Mouse (Mus musculus) embryonic facial prominence, embryonic 12.5 days (tissue): ENCODE measurements around the gene Fcf1. TPM values are rescaled to one million over a fixed set of nuclear protein-coding genes. Genes with fewer than 3 reads are reported as not detected.

Source experiments
- ATAC-seq: fragments of 200-750 bp; cut with Nextera tagmentation; 2 replicates; pipeline ENCODE4 v1.8.0; 2017; ENCODE audit not compliant: insufficient number of reproducible peaks, insufficient read depth, low FRiP score, low TSS enrichment
- H3K27ac ChIP-seq: fragments of 300-500 bp; sonication (generic); 2 replicates; pipeline ENCODE4 v1.5.1; 2016; ENCODE audit warnings: mild to moderate bottlenecking
- H3K27me3 ChIP-seq: fragments of 300-500 bp; sonication (generic); 2 replicates; pipeline ENCODE4 v1.6.1; 2016; ENCODE audit warnings: mild to moderate bottlenecking, moderate library complexity
- H3K36me3 ChIP-seq: fragments of 300-500 bp; sonication (generic); 2 replicates; pipeline ENCODE4 v1.6.1; 2016; ENCODE audit warnings: mild to moderate bottlenecking
- H3K4me1 ChIP-seq: fragments of 300-500 bp; sonication (generic); 2 replicates; pipeline ENCODE4 v1.6.1; 2016
- H3K4me2 ChIP-seq: fragments of 300-500 bp; sonication (generic); replicated peaks from 2 replicates; pipeline ENCODE4 v1.6.1; 2016; ENCODE audit warnings: mild to moderate bottlenecking, moderate library complexity
- H3K4me3 ChIP-seq: fragments of 300-500 bp; sonication (generic); 2 replicates; pipeline ENCODE4 v1.5.1; 2016; ENCODE audit warnings: mild to moderate bottlenecking
- H3K9ac ChIP-seq: fragments of 300-500 bp; sonication (generic); 2 replicates; pipeline ENCODE4 v1.6.1; 2016; ENCODE audit warnings: mild to moderate bottlenecking, moderate library complexity
- H3K9me3 ChIP-seq: fragments of 300-500 bp; sonication (generic); 2 replicates; pipeline ENCODE4 v1.6.1; 2016; ENCODE audit warnings: mild to moderate bottlenecking, moderate library complexity
- WGBS: fragments of 180-500 bp; shearing (Covaris S2); methylation state at CpG from one replicate; pipeline ENCODE4 v1.1.7; 2016; 5-methylcytosine and 5-hydroxymethylcytosine counted together
- polyA plus RNA-seq: library from polyadenylated mRNA; unstranded; fragments of >200 nt; fragmentation: Nextera tagmentation; extraction: Ambion mirVana; gene quantifications from 2 replicates; pipeline ENCODE4 v1.2.1, GENCODE M21; 2016

Fcf1 gene
- polyA plus RNA-seq, 1 experiment from 2014 or later, result 142 TPM

DNA sequence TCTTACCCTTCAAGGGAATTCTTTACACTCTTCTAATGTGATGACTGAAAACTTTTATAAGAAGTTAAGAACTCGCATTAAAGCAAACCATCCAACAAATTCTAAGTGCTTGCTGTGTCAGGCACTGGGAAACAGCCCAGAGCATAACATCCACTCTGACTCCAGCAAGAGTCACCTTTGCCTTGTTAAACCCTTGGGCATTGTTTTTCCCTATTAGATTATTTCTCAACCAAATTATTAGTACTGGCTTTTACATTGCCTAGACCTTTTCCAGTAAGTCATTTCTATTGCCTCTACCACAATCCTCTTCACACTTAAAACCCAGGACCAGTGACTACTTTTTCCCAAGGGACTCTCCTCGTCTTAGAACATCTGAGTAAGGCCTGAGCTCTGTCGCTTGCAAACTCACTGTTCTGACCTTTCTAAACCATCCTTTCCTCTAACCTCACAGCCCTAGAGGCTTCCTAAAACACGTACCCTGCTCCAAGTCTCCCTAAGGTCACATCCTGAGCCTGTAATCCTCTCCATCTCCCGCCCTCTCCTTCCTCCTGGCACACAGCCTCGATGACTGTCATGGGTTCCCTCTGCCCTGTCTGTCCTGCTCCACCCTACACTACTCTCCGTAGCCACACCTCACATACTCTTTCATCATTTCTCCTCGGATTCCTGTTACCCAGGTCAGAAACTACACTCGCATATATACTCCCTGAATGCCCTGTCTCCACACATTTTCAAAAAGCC, 25.7 kb upstream of the Fcf1 start:
- no peak for ATAC-seq
- Histone ChIP-seq H3K36me3 (peaks cover 54% of the 10 kb centered on the region), H3K27me3 (no peaks in the 10 kb centered on the region), H3K4me2 (no peak overlapping the region), H3K9ac (no peak overlapping the region), H3K9me3 (no peaks in the 10 kb centered on the region), H3K27ac (no peak overlapping the region), H3K4me3 (no peak overlapping the region), H3K4me1 (no peaks in the 10 kb centered on the region)
- 84% methylated on average over 9 of the region's 9 CpGs for WGBS

DNA sequence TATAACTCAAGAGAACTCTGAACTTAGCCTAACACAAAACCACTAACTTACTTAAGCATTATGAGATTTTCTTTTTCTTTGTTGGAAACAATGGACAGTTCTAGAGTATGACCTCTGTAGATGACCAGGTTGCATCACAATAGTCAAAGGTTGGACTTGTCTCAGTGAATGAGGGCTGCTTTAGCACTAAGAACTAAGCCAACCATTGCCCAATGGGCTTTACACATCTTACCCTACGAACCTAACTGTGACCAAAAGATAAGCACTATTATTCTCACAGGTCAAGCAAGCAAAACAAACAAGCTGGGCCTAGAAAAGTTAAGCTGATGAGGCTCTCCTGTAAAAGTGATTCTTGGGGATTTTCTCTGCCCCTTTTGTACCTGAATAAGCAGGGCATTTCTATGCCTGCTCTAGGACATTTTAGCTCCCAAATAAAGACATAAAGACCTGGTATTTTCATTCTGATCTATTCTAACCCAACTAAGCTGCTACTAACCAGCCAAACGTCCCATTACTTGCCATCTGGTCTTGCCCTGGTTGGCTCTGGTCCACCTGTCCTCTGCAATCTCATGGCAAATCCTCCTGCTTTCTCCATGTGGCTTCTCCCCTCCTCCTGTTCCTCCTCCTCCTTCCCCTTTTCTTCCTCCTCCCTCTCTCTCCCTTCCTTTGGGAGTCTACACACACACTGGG, 22.7 kb upstream of the Fcf1 start:
- H3K4me3 ChIP-seq, result no peak overlapping the region
- H3K4me1 ChIP-seq, result no peaks in the 10 kb centered on the region
- no peak for ATAC-seq
- no peaks in the 10 kb centered on the region for H3K9me3 ChIP-seq
- H3K36me3 ChIP-seq, result peaks cover 31% of the 10 kb centered on the region
- WGBS, result 66% methylated on average over 2 of the region's 2 CpGs
- H3K9ac ChIP-seq, result no peak overlapping the region
- H3K27ac ChIP-seq, result no peak overlapping the region
- H3K27me3 ChIP-seq, result no peaks in the 10 kb centered on the region
- H3K4me2 ChIP-seq, result no peak overlapping the region

DNA sequence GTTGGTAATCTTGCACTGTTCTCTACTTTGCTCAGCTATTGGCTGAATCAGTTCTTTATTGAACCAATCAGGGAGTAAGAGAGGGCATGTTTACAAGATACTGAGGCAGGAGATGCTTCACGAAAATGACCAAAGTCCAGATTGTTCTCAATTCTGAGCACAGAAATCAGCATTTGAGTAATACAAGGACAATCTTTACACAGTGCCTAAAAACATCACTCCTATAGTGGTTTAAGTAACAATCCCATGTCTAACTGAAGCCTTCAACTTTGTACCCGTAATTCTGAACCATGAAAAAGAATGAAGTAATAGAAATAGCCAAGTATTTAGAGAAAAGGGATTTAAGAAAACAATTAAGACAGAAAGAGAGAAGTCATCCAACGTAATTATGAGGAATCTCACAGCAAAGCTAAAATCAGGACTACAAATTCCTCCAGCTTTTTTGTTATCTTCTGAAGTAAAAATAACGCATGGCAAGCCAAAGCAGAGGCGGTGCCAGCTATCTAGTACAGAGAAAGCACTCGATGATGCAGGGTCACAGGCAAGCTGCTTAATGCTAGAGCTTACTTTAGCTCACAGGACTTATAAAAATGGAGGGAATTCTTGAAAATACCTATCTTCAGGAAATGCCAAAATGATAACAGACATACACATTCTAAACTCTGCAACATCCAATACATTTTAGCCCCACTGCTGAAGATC, 22.0 kb upstream of the Fcf1 start:
- H3K36me3 ChIP-seq, result peaks cover 27% of the 10 kb centered on the region
- no peak overlapping the region for H3K4me3 ChIP-seq

DNA sequence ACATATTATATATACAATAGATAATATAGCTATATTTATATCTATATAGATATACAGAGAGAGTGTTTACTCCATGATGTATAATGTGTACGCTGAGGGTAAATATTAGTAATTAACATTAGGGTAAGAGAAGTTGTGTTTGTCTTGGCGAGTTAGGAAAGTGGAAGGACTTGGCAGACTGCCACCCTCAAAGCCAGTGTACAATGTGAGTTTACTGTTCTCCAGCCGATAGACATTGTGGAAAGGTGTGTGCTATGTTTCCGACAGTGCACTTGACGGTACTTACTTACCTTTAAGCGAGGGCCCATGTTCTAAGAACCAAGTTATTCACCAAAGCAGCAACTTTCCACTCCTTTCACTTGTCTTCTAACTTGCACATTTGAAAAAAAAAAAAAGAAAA, 19.9 kb upstream of the Fcf1 start:
- ATAC-seq, result no peak
- Histone ChIP-seq H3K36me3 (peaks cover 21% of the 10 kb centered on the region), H3K4me3 (no peak overlapping the region), H3K9me3 (no peaks in the 10 kb centered on the region), H3K27ac (no peak overlapping the region), H3K4me1 (no peaks in the 10 kb centered on the region), H3K4me2 (no peak overlapping the region), H3K9ac (no peak overlapping the region), H3K27me3 (no peaks in the 10 kb centered on the region)
- 95% methylated on average over 6 of the region's 6 CpGs for WGBS

More for the DNA sequence above, 22.0 kb upstream of the Fcf1 start:
- Histone ChIP-seq H3K9me3 (no peaks in the 10 kb centered on the region), H3K4me2 (no peak overlapping the region), H3K4me1 (no peaks in the 10 kb centered on the region), H3K27ac (no peak overlapping the region), H3K9ac (no peak overlapping the region), H3K27me3 (no peaks in the 10 kb centered on the region)
- WGBS, result 91% methylated on average over 6 of the region's 6 CpGs
- no peak for ATAC-seq

DNA sequence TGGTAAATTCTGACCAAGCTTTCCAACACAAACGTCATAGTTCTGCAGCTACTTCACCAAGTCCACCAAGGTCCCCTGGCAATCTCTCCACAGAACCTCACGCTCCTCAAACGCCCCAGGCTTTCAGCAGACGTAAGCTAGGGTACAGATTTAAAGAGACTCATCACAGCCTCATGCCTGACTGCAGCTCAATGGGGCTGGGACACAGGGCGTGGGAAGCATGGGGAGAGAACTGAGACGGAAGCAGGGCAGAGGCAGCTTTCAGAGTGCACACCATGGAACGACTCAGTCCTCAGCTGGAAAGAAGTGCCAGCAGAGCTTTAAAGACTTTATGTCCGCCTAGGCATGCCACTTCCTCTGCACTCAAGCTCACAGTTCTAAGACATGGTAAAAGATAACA, 19.2 kb upstream of the Fcf1 start:
- H3K4me2 ChIP-seq, result no peak overlapping the region
- H3K4me1 ChIP-seq, result no peaks in the 10 kb centered on the region
- H3K9ac ChIP-seq, result no peak overlapping the region
- H3K27ac ChIP-seq, result no peak overlapping the region
- H3K9me3 ChIP-seq, result no peaks in the 10 kb centered on the region
- 75% methylated on average over 8 of the region's 8 CpGs for WGBS
- peaks cover 17% of the 10 kb centered on the region for H3K36me3 ChIP-seq
- no peak for ATAC-seq
- no peaks in the 10 kb centered on the region for H3K27me3 ChIP-seq
- no peak overlapping the region for H3K4me3 ChIP-seq

DNA sequence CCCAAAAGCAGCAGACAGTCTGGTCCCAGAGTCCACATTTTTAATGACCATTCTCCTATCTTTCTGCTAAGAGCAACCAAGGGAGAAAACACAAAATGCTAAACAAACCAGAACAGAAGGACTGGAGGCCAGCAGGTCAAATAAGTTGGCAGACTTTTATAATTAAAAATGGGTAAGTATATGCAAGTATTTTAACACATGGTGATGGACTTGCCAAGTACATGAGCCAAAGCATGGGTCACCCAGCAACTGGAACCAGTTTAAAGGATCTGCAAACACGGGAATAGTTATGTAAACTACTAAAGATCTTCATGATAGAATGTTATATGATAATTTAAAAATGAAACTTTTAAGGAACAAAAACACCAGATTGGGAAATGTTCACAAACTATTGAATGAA, 18.3 kb upstream of the Fcf1 start:
- ATAC-seq, result no peak
- Histone ChIP-seq H3K9me3 (no peaks in the 10 kb centered on the region), H3K4me3 (no peak overlapping the region), H3K36me3 (peaks cover 14% of the 10 kb centered on the region; the same call in 1 of the 2 replicates), H3K4me1 (no peaks in the 10 kb centered on the region), H3K27me3 (no peaks in the 10 kb centered on the region), H3K27ac (no peak overlapping the region), H3K9ac (no peak overlapping the region), H3K4me2 (no peak overlapping the region)
- 65% methylated on average over 1 of the region's 1 CpGs for WGBS

DNA sequence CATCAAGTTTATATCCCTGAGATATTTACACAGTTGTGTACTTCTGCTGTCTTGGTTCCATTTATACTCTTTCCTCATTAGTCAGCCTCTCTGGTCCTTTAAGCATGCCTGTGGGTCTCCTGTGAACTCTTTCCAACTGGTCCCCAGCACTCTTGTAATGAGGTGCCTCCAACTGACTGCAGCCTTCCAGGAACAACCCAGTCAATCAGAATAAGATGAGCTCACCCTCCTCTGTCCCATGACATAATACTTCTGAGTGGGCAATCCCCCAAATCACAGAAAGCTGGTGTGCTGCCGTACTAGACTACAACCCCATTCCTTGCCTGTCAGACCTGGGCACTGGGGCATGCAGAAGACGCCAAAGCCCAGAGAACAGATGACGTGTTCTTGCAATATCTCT, 14.4 kb upstream of the Fcf1 start:
- H3K9ac ChIP-seq, result no peak overlapping the region
- 94% methylated on average over 3 of the region's 3 CpGs for WGBS
- peaks cover 5% of the 10 kb centered on the region; the same call in 1 of the 2 replicates for H3K36me3 ChIP-seq
- H3K4me1 ChIP-seq, result no peaks in the 10 kb centered on the region
- H3K27ac ChIP-seq, result no peak overlapping the region
- H3K27me3 ChIP-seq, result no peaks in the 10 kb centered on the region
- H3K4me3 ChIP-seq, result no peak overlapping the region
- no peak for ATAC-seq
- H3K9me3 ChIP-seq, result no peaks in the 10 kb centered on the region
- no peak overlapping the region for H3K4me2 ChIP-seq

DNA sequence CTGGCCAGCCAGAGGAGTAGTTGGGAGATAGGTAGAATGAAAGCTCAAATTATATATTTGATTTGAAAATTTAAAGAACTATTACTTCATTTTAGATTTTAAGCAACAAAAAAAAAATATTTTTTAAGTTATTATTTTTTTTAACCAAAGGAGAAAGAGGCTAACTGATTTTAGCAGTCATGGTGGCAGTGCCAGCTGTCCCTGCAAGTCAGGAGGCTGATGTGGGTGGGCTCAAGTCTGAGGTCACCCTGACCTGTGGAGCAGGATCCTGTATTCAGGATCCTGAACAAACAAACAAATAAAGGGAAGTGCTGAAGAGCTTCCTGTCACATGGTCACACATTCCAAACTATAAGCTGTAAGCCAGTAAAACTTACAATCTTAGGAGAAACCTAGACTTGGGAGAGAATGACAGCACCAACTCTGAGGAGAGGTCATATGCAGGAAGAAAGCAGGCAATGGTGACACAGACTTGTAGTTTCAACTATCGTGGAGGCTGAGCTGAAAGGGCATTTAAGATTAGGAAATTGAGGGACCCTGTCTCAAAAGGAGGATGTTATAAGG, 11.8 kb upstream of the Fcf1 start:
- WGBS, result 83% methylated on average over 1 of the region's 1 CpGs
- Histone ChIP-seq H3K9me3 (no peaks in the 10 kb centered on the region), H3K27me3 (no peaks in the 10 kb centered on the region), H3K27ac (no peak overlapping the region), H3K9ac (no peak overlapping the region), H3K36me3 (peaks cover 5% of the 10 kb centered on the region; the same call in 1 of the 2 replicates), H3K4me2 (no peak overlapping the region), H3K4me1 (no peaks in the 10 kb centered on the region), H3K4me3 (no peak overlapping the region)
- no peak for ATAC-seq

DNA sequence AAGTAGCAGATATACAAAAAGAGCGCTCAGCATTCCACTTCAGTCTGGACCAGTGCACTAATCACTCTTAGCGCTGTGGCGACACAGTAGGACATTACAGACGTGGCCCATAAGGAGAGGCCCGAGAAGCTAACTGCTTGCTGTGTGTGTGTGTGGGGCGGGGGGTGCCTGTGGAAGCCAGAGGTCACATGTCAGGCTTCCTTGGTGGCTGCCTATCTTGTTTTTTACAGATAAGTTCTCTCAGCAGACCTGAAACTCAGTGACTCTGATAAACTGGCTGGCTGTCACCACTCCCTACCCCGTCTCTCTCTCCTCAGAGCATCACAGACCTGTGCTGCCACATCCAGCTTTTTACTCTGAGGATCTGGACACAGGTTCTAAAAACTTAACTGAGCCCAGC, 8.1 kb upstream of the Fcf1 start:
- Histone ChIP-seq H3K4me3 (no peak overlapping the region), H3K9ac (no peak overlapping the region), H3K9me3 (no peaks in the 10 kb centered on the region), H3K36me3 (peaks cover 11% of the 10 kb centered on the region), H3K27me3 (no peaks in the 10 kb centered on the region), H3K27ac (no peak overlapping the region), H3K4me2 (no peak overlapping the region), H3K4me1 (no peaks in the 10 kb centered on the region)
- 85% methylated on average over 7 of the region's 7 CpGs for WGBS
- ATAC-seq, result no peak

DNA sequence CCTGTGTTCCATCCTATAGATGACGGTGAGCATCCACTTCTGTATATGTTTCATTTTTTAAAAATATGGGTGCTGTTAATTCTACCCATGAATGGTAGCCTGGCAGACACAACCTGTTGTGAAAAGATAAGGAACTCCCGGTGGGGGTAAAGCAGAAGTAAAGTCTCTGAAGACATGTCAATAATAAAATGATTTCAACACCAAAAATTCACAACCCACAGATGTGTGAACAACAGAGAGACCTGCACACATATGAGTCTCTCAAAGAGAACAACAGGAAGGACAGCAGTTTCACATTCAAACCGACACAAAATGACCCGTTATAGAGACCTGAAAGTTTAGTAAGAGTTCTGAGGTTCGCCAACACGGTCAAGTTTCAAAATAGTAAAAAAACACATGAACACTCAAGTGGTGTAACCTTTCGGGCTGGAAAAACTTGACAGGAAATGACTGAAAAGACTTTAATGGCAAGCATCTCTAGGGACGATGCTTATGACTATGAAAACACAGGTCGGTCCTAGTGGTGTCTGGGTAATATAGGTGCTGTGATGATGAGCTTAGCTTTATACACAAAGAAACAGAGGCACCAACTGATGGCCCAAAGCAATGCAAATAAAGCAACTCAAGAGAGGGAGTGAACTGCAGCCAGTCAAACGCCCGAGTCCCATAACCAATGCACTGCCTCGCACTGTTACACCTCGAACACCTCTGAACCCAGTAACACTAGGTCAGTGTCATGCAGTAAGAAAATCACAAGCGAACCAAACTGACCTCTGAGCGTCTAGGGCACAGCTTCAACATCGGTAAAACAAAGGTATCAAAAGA, 1.7 kb upstream of the Fcf1 start:
- H3K9ac ChIP-seq, result no peak overlapping the region
- no peak for ATAC-seq
- peak overlapping the region; percentile 91 for H3K4me3 ChIP-seq
- WGBS, result 85% methylated on average over 16 of the region's 16 CpGs
- H3K27me3 ChIP-seq, result no peaks in the 10 kb centered on the region
- no peak overlapping the region for H3K27ac ChIP-seq
- H3K9me3 ChIP-seq, result no peaks in the 10 kb centered on the region
- H3K4me1 ChIP-seq, result peaks cover 16% of the 10 kb centered on the region
- H3K4me2 ChIP-seq, result peak overlapping the region; percentile 95
- H3K36me3 ChIP-seq, result peaks cover 17% of the 10 kb centered on the region; the same call in 1 of the 2 replicates
